Mouse (Mus musculus): Measurements from ENCODE around the gene Phf1.

DNA sequence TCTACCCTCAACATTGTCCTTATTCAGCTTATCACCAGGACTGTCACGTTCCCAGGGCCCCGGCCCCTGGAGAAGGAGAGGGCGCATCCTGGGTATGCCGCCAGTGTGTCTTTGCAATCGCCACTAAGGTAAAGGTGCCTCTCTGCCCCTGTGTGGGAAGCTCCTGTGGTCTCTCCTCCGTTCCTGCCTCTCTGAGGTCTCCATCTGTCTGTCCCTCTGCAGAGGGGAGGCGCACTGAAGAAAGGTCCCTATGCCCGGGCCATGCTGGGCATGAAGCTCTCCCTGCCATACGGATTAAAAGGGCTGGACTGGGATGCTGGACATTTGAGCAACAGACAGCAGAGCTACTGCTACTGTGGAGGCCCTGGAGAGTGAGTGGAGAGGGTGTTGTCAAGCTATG is 2.2 kb downstream of the Phf1 start:
- TF ChIP-seq POLR2A (IDR thresholded peaks at IDR 0.05; ENCODE audit: borderline replicate concordance, extremely low read depth, low read depth, low read length) (no peak), CTCF (IDR thresholded peaks at IDR 0.05; ENCODE audit: insufficient read depth, low read length) (no peak)

Data from lung, adult 2 months (tissue).